Mouse (Mus musculus): ENCODE results near the gene Dhrs4. TPM values are rescaled to one million over a fixed set of nuclear protein-coding genes. Genes with fewer than 3 reads are reported as not detected.

Gene Dhrs4
- 63.3 and 64.5 TPM in 2 replicates for polyA plus RNA-seq (2016; fragmentation: Nextera tagmentation; extraction: Ambion mirVana)

- Histone ChIP-seq H3K27me3 (replicated peaks) (no peaks in the 10 kb centered on the region), H3K27ac (ENCODE audit: poor library complexity, severe bottlenecking) (peak within 1 kb of the TSS; percentile 63), H3K4me3 (peak within 1 kb of the TSS; percentile 62), H3K36me3 (peaks cover 15% of the 10 kb centered on the region), H3K4me2 (peak within 1 kb of the TSS; percentile 70), H3K9me3 (replicated peaks) (no peaks in the 10 kb centered on the region), H3K9ac (peak within 1 kb of the TSS; percentile 73), H3K4me1 (replicated peaks) (0 out of 2 replicates have a peak, but pooled peaks cover 4% of the 10 kb centered on the region)
- 1% methylated on average over 38 of the region's 38 CpGs for WGBS
- peak; percentile 96 for ATAC-seq (ENCODE audit: insufficient number of reproducible peaks, low FRiP score)
Observed at GRCm38 (mm10) chr14:55478651-55479599, at the start of gene Dhrs4. Gene Dhrs4, plus strand, starts transcription at chr14:55478758.

GRCm38 (mm10) chr14:55430255-55430654 is 48.3 kb upstream of the Dhrs4 start:
- Histone ChIP-seq H3K27ac (ENCODE audit: poor library complexity, severe bottlenecking) (no peak overlapping the region), H3K9me3 (replicated peaks) (peaks cover 6% of the 10 kb centered on the region), H3K4me1 (replicated peaks) (peaks cover 20% of the 10 kb centered on the region), H3K36me3 (no peaks in the 10 kb centered on the region), H3K9ac (no peak overlapping the region), H3K27me3 (replicated peaks) (no peaks in the 10 kb centered on the region), H3K4me3 (no peak overlapping the region), H3K4me2 (no peak overlapping the region)
- WGBS, result 82% methylated on average over 4 of the region's 4 CpGs
- ATAC-seq (ENCODE audit: insufficient number of reproducible peaks, low FRiP score), result no peak

GRCm38 (mm10) chr14:55433052-55433451 is 45.5 kb upstream of the Dhrs4 start:
- Histone ChIP-seq H3K4me3 (no peak overlapping the region), H3K27ac (ENCODE audit: poor library complexity, severe bottlenecking) (no peak overlapping the region), H3K9ac (no peak overlapping the region), H3K27me3 (replicated peaks) (no peaks in the 10 kb centered on the region), H3K36me3 (no peaks in the 10 kb centered on the region), H3K4me2 (no peak overlapping the region), H3K9me3 (replicated peaks) (peaks cover 4% of the 10 kb centered on the region), H3K4me1 (replicated peaks) (peaks cover 15% of the 10 kb centered on the region)
- 71% methylated on average over 1 of the region's 1 CpGs for WGBS
- no peak for ATAC-seq (ENCODE audit: insufficient number of reproducible peaks, low FRiP score)

GRCm38 (mm10) chr14:55434825-55435224 is 43.7 kb upstream of the Dhrs4 start:
- H3K27me3 ChIP-seq (replicated peaks), result no peaks in the 10 kb centered on the region
- no peak overlapping the region for H3K4me3 ChIP-seq
- no peak for ATAC-seq (ENCODE audit: insufficient number of reproducible peaks, low FRiP score)
- no peak overlapping the region for H3K9ac ChIP-seq
- H3K4me2 ChIP-seq, result no peak overlapping the region
- H3K27ac ChIP-seq (ENCODE audit: poor library complexity, severe bottlenecking), result no peak overlapping the region
- peaks cover 4% of the 10 kb centered on the region for H3K9me3 ChIP-seq (replicated peaks)
- H3K4me1 ChIP-seq (replicated peaks), result peaks cover 9% of the 10 kb centered on the region
- WGBS, result 83% methylated on average over 3 of the region's 3 CpGs
- H3K36me3 ChIP-seq, result no peaks in the 10 kb centered on the region

GRCm38 (mm10) chr14:55437118-55437517 is 41.4 kb upstream of the Dhrs4 start:
- peaks cover 9% of the 10 kb centered on the region for H3K4me1 ChIP-seq (replicated peaks)
- no peak for ATAC-seq (ENCODE audit: insufficient number of reproducible peaks, low FRiP score)
- no peaks in the 10 kb centered on the region for H3K36me3 ChIP-seq
- no peak overlapping the region for H3K27ac ChIP-seq (ENCODE audit: poor library complexity, severe bottlenecking)
- H3K4me3 ChIP-seq, result no peak overlapping the region
- H3K9ac ChIP-seq, result no peak overlapping the region
- no peaks in the 10 kb centered on the region for H3K9me3 ChIP-seq (replicated peaks)
- H3K4me2 ChIP-seq, result no peak overlapping the region
- no peaks in the 10 kb centered on the region for H3K27me3 ChIP-seq (replicated peaks)
- WGBS, result 85% methylated on average over 8 of the region's 8 CpGs

- Histone ChIP-seq H3K9ac (no peak overlapping the region), H3K4me2 (no peak overlapping the region), H3K36me3 (no peaks in the 10 kb centered on the region), H3K27ac (ENCODE audit: poor library complexity, severe bottlenecking) (no peak overlapping the region), H3K9me3 (replicated peaks) (no peaks in the 10 kb centered on the region), H3K27me3 (replicated peaks) (no peaks in the 10 kb centered on the region), H3K4me1 (replicated peaks) (peaks cover 9% of the 10 kb centered on the region), H3K4me3 (no peak overlapping the region)
- ATAC-seq (ENCODE audit: insufficient number of reproducible peaks, low FRiP score), result no peak
- 31% methylated on average over 6 of the region's 6 CpGs for WGBS
Observed at GRCm38 (mm10) chr14:55438193-55438784, 40.3 kb upstream of the Dhrs4 start.

- Histone ChIP-seq H3K9ac (no peak overlapping the region), H3K27me3 (replicated peaks) (no peaks in the 10 kb centered on the region; the same call in none of the 2 replicates), H3K36me3 (no peaks in the 10 kb centered on the region), H3K9me3 (replicated peaks) (0 out of 2 replicates have a peak, but pooled peaks cover 3% of the 10 kb centered on the region), H3K4me2 (no peak overlapping the region), H3K27ac (ENCODE audit: poor library complexity, severe bottlenecking) (no peak overlapping the region), H3K4me3 (no peak overlapping the region), H3K4me1 (replicated peaks) (no peaks in the 10 kb centered on the region)
- ATAC-seq (ENCODE audit: insufficient number of reproducible peaks, low FRiP score), result no peak
- WGBS, result 88% methylated on average over 2 of the region's 2 CpGs
Observed at GRCm38 (mm10) chr14:55457693-55458092, 20.9 kb upstream of the Dhrs4 start.

- no peak overlapping the region for H3K4me2 ChIP-seq
- no peaks in the 10 kb centered on the region for H3K4me1 ChIP-seq (replicated peaks)
- H3K9ac ChIP-seq, result no peak overlapping the region
- H3K9me3 ChIP-seq (replicated peaks), result 0 out of 2 replicates have a peak, but pooled peaks cover 3% of the 10 kb centered on the region
- no peak overlapping the region for H3K27ac ChIP-seq (ENCODE audit: poor library complexity, severe bottlenecking)
- no peak overlapping the region for H3K4me3 ChIP-seq
- no peaks in the 10 kb centered on the region; the same call in none of the 2 replicates for H3K27me3 ChIP-seq (replicated peaks)
- 17% methylated on average over 10 of the region's 10 CpGs for WGBS
- no peaks in the 10 kb centered on the region for H3K36me3 ChIP-seq
- ATAC-seq (ENCODE audit: insufficient number of reproducible peaks, low FRiP score), result no peak
Observed at GRCm38 (mm10) chr14:55458273-55458672, 20.3 kb upstream of the Dhrs4 start.

GRCm38 (mm10) chr14:55458761-55459160 is 19.8 kb upstream of the Dhrs4 start:
- WGBS, result 82% methylated on average over 3 of the region's 3 CpGs
- no peak overlapping the region for H3K9ac ChIP-seq
- no peak overlapping the region for H3K4me2 ChIP-seq
- no peak overlapping the region for H3K4me3 ChIP-seq
- no peaks in the 10 kb centered on the region for H3K36me3 ChIP-seq
- 0 out of 2 replicates have a peak, but pooled peaks cover 1% of the 10 kb centered on the region for H3K9me3 ChIP-seq (replicated peaks)
- H3K4me1 ChIP-seq (replicated peaks), result no peaks in the 10 kb centered on the region
- no peak for ATAC-seq (ENCODE audit: insufficient number of reproducible peaks, low FRiP score)
- no peak overlapping the region for H3K27ac ChIP-seq (ENCODE audit: poor library complexity, severe bottlenecking)
- H3K27me3 ChIP-seq (replicated peaks), result no peaks in the 10 kb centered on the region; the same call in none of the 2 replicates

- H3K4me2 ChIP-seq, result no peak overlapping the region
- no peaks in the 10 kb centered on the region for H3K4me1 ChIP-seq (replicated peaks)
- H3K9me3 ChIP-seq (replicated peaks), result no peaks in the 10 kb centered on the region
- WGBS, result 50% methylated on average over 4 of the region's 4 CpGs
- no peak overlapping the region for H3K27ac ChIP-seq (ENCODE audit: poor library complexity, severe bottlenecking)
- no peak for ATAC-seq (ENCODE audit: insufficient number of reproducible peaks, low FRiP score)
- H3K4me3 ChIP-seq, result no peak overlapping the region
- no peak overlapping the region for H3K9ac ChIP-seq
- no peaks in the 10 kb centered on the region; the same call in none of the 2 replicates for H3K27me3 ChIP-seq (replicated peaks)
- H3K36me3 ChIP-seq, result no peaks in the 10 kb centered on the region
Observed at GRCm38 (mm10) chr14:55459796-55460195, 18.8 kb upstream of the Dhrs4 start.

GRCm38 (mm10) chr14:55460297-55460696 is 18.3 kb upstream of the Dhrs4 start:
- no peak for ATAC-seq (ENCODE audit: insufficient number of reproducible peaks, low FRiP score)
- H3K27ac ChIP-seq (ENCODE audit: poor library complexity, severe bottlenecking), result no peak overlapping the region
- no peaks in the 10 kb centered on the region for H3K36me3 ChIP-seq
- no peaks in the 10 kb centered on the region for H3K4me1 ChIP-seq (replicated peaks)
- H3K9me3 ChIP-seq (replicated peaks), result no peaks in the 10 kb centered on the region
- H3K4me3 ChIP-seq, result no peak overlapping the region
- 67% methylated on average over 10 of the region's 10 CpGs for WGBS
- H3K9ac ChIP-seq, result no peak overlapping the region
- H3K4me2 ChIP-seq, result no peak overlapping the region
- no peaks in the 10 kb centered on the region; the same call in none of the 2 replicates for H3K27me3 ChIP-seq (replicated peaks)

Measured in heart, embryonic 12.5 days (tissue).